Mouse (Mus musculus) telencephalon, adult 2 months (tissue): ENCODE results near the gene Cabin1.
A peak's percentile ranks its signal among the peaks of the same experiment; 100 is the strongest.

Experiments
- DNase-seq: peaks from one replicate; pipeline ENCODE4 v3.0.0-alpha.2; 2011; ENCODE audit warnings: low read depth, low spot score

Gene Cabin1

GRCm38 (mm10) chr10:75703504-75703903, 60.6 kb downstream of the Cabin1 start:
- no peak for DNase-seq

GRCm38 (mm10) chr10:75702494-75702893, 61.6 kb downstream of the Cabin1 start:
- no peak for DNase-seq

- DNase-seq: peak; percentile 74
These were observed 62.9 kb downstream of the Cabin1 start for GRCm38 (mm10) chr10:75701280-75701679.

GRCm38 (mm10) chr10:75697693-75698092, 66.4 kb downstream of the Cabin1 start:
- DNase-seq: no peak

- DNase-seq: no peak
These were observed 67.4 kb downstream of the Cabin1 start for GRCm38 (mm10) chr10:75696597-75697355.

GRCm38 (mm10) chr10:75695521-75695920, 68.6 kb downstream of the Cabin1 start:
- no peak for DNase-seq

GRCm38 (mm10) chr10:75695078-75695477, 69.1 kb downstream of the Cabin1 start:
- no peak for DNase-seq

GRCm38 (mm10) chr10:75694567-75694966, 69.6 kb downstream of the Cabin1 start:
- DNase-seq: no peak

- no peak for DNase-seq
These were observed 70.5 kb downstream of the Cabin1 start for GRCm38 (mm10) chr10:75693451-75694233.

- no peak for DNase-seq
These were observed 75.5 kb downstream of the Cabin1 start for GRCm38 (mm10) chr10:75688598-75688997.

- DNase-seq: no peak
These were observed 77.4 kb downstream of the Cabin1 start for GRCm38 (mm10) chr10:75686724-75687123.

- peak; percentile 91 for DNase-seq
These were observed 79.8 kb downstream of the Cabin1 start for GRCm38 (mm10) chr10:75684035-75685004.

GRCm38 (mm10) chr10:75680574-75681001, 83.6 kb downstream of the Cabin1 start:
- DNase-seq: peak; percentile 59

- DNase-seq: no peak
These were observed 84.9 kb downstream of the Cabin1 start for GRCm38 (mm10) chr10:75679204-75679603.

GRCm38 (mm10) chr10:75677989-75678388, 86.2 kb downstream of the Cabin1 start:
- DNase-seq: no peak

- DNase-seq: no peak
These were observed 86.6 kb downstream of the Cabin1 start for GRCm38 (mm10) chr10:75677571-75677970.

GRCm38 (mm10) chr10:75676819-75677565, 87.1 kb downstream of the Cabin1 start:
- DNase-seq: no peak

- DNase-seq: no peak
These were observed 87.9 kb downstream of the Cabin1 start for GRCm38 (mm10) chr10:75676286-75676685.

GRCm38 (mm10) chr10:75675594-75675993, 88.5 kb downstream of the Cabin1 start:
- no peak for DNase-seq

GRCm38 (mm10) chr10:75669936-75670335, 94.2 kb downstream of the Cabin1 start:
- DNase-seq: no peak

GRCm38 (mm10) chr10:75667911-75668270, 96.2 kb downstream of the Cabin1 start:
- DNase-seq: no peak
